Mouse (Mus musculus) midbrain, postnatal 0 days (tissue): ENCODE data around the gene Gal3st1. TPM values are rescaled to one million over a fixed set of nuclear protein-coding genes. Genes with fewer than 3 reads are reported as not detected.
A peak's percentile ranks its signal among the peaks of the same experiment; 100 is the strongest.

Experiments used
- ATAC-seq: fragments of 200-750 bp; cut with Nextera tagmentation; 2 replicates; pipeline ENCODE4 v1.8.0; 2017; ENCODE audit warnings: moderate number of reproducible peaks, mild to moderate bottlenecking, moderate TSS enrichment, moderate library complexity; ENCODE audit not compliant: low FRiP score
- DNase-seq: peaks from one replicate; pipeline ENCODE4 v3.0.0-alpha.2; 2015; ENCODE audit warnings: low spot score
- H3K27ac ChIP-seq: fragments of 300-500 bp; sonication (generic); 2 replicates; pipeline ENCODE4 v1.5.1; 2014; ENCODE audit warnings: low read depth, mild to moderate bottlenecking, low read length, mixed read lengths
- H3K27me3 ChIP-seq: fragments of 300-500 bp; sonication (generic); 2 replicates; pipeline ENCODE4 v1.6.1; 2014; ENCODE audit warnings: low read length, control low read depth, mixed read lengths; ENCODE audit not compliant: insufficient read depth
- H3K36me3 ChIP-seq: fragments of 300-500 bp; sonication (generic); 2 replicates; pipeline ENCODE4 v1.6.1; 2014; ENCODE audit warnings: low read length, control low read depth, mixed read lengths; ENCODE audit not compliant: insufficient read depth
- H3K4me1 ChIP-seq: fragments of 300-500 bp; sonication (generic); 2 replicates; pipeline ENCODE4 v1.6.1; 2014; ENCODE audit warnings: mild to moderate bottlenecking, control low read depth, antibody characterized with exemption, low read length, mixed read lengths; ENCODE audit not compliant: insufficient read depth
- H3K4me2 ChIP-seq: fragments of 300-500 bp; sonication (generic); 2 replicates; pipeline ENCODE4 v1.6.1; 2014; ENCODE audit warnings: low read depth, mild to moderate bottlenecking, low read length, mixed read lengths; ENCODE audit not compliant: poor library complexity, severe bottlenecking
- H3K4me3 ChIP-seq: fragments of 300-500 bp; sonication (generic); 2 replicates; pipeline ENCODE4 v1.5.1; 2014; ENCODE audit warnings: low read depth, mild to moderate bottlenecking, low read length, moderate library complexity
- H3K9ac ChIP-seq: fragments of 300-500 bp; sonication (generic); replicated peaks from 2 replicates; pipeline ENCODE4 v1.6.1; 2014; ENCODE audit warnings: mild to moderate bottlenecking, low read length, moderate library complexity, mixed read lengths; ENCODE audit not compliant: poor library complexity, severe bottlenecking
- H3K9me3 ChIP-seq: fragments of 300-500 bp; sonication (generic); 2 replicates; pipeline ENCODE4 v1.6.1; 2016; ENCODE audit warnings: low read length, control low read depth
- CTCF ChIP-seq: IDR thresholded peaks from 2 replicates; pipeline ENCODE4 v1.5.1; 2016; ENCODE audit warnings: antibody characterized with exemption, mild to moderate bottlenecking
- WGBS: fragments of 180-500 bp; shearing (Covaris S2); extraction: QIAGEN DNeasy Blood & Tissue Kit; methylation state at CpG from one replicate; pipeline ENCODE4 v1.1.7; 2014; 5-methylcytosine and 5-hydroxymethylcytosine counted together
- polyA plus RNA-seq: library from polyadenylated mRNA; unstranded; fragments of >200 nt; fragmentation: Nextera tagmentation; extraction: Ambion mirVana; gene quantifications from 2 replicates; pipeline ENCODE4 v1.2.1, GENCODE M21; 2015
- total RNA-seq: library from RNA; depleted of rRNA; stranded (reverse); fragments of >200 nt; gene quantifications from 2 replicates; pipeline ENCODE4 v1.2.3, GENCODE M21; 2014

The Gal3st1 gene
- total and polyA plus RNA-seq, 2 experiments from 2014 or later = 12.7 to 17.0 TPM

- Histone ChIP-seq H3K9ac (no peak overlapping the region), H3K27ac (no peak overlapping the region), H3K4me2 (no peak overlapping the region), H3K27me3 (no peaks in the 10 kb centered on the region), H3K9me3 (no peaks in the 10 kb centered on the region), H3K4me3 (no peak overlapping the region), H3K4me1 (no peaks in the 10 kb centered on the region), H3K36me3 (peaks cover 80% of the 10 kb centered on the region)
- TF ChIP-seq CTCF = no peak
- DNase-seq (no peak), ATAC-seq (no peak)
- 67% methylated on average over 3 of the region's 3 CpGs for WGBS
Observed at GRCm38 (mm10) chr11:3974311-3974710, 9.1 kb upstream of the Gal3st1 start.

- DNase-seq (no peak), ATAC-seq (no peak)
- Histone ChIP-seq H3K9ac (no peak within 1 kb of the TSS), H3K27ac (no peak within 1 kb of the TSS), H3K27me3 (no peaks in the 10 kb centered on the region), H3K9me3 (no peaks in the 10 kb centered on the region), H3K36me3 (peaks cover 74% of the 10 kb centered on the region), H3K4me1 (no peaks in the 10 kb centered on the region), H3K4me3 (no peak within 1 kb of the TSS), H3K4me2 (no peak within 1 kb of the TSS)
- 93% methylated on average over 6 of the region's 6 CpGs for WGBS
- TF ChIP-seq CTCF = no peak
Observed at GRCm38 (mm10) chr11:3976678-3977077, 6.8 kb upstream of the Gal3st1 start, which contains the start of gene 4930556J24Rik. 4930556J24Rik (minus strand) TSS chr11:3976778.

GRCm38 (mm10) chr11:3978421-3978820, 5.0 kb upstream of the Gal3st1 start:
- Histone ChIP-seq H3K9me3 (no peaks in the 10 kb centered on the region), H3K36me3 (peaks cover 58% of the 10 kb centered on the region), H3K4me2 (no peak overlapping the region), H3K27ac (no peak overlapping the region), H3K4me1 (no peaks in the 10 kb centered on the region), H3K4me3 (no peak overlapping the region), H3K9ac (no peak overlapping the region), H3K27me3 (no peaks in the 10 kb centered on the region)
- ATAC-seq (no peak), DNase-seq (no peak)
- TF ChIP-seq CTCF = no peak
- 92% methylated on average over 5 of the region's 5 CpGs for WGBS

- no peak for TF ChIP-seq CTCF
- Histone ChIP-seq H3K9me3 (no peaks in the 10 kb centered on the region), H3K4me3 (no peak overlapping the region), H3K9ac (no peak overlapping the region), H3K4me2 (no peak overlapping the region), H3K4me1 (no peaks in the 10 kb centered on the region), H3K27ac (no peak overlapping the region), H3K36me3 (peaks cover 34% of the 10 kb centered on the region), H3K27me3 (0 out of 2 replicates have a peak, but pooled peaks cover 3% of the 10 kb centered on the region)
- ATAC-seq (no peak), DNase-seq (no peak)
- 82% methylated on average over 6 of the region's 6 CpGs for WGBS
Observed at GRCm38 (mm10) chr11:3981536-3981935, 1.9 kb upstream of the Gal3st1 start.

GRCm38 (mm10) chr11:3982275-3983209, 894 bp upstream of the Gal3st1 start:
- Histone ChIP-seq H3K9ac (no peak overlapping the region), H3K4me3 (peak overlapping the region; percentile 43; the same call in 1 of the 2 replicates), H3K27ac (0 out of 2 replicates have a peak overlapping the region, but pooled peaks have one; percentile 47), H3K36me3 (peaks cover 24% of the 10 kb centered on the region), H3K9me3 (no peaks in the 10 kb centered on the region), H3K4me2 (peak overlapping the region; percentile 80), H3K4me1 (no peaks in the 10 kb centered on the region), H3K27me3 (0 out of 2 replicates have a peak, but pooled peaks cover 3% of the 10 kb centered on the region)
- no peak for TF ChIP-seq CTCF
- DNase-seq (no peak), ATAC-seq (no peak)
- 68% methylated on average over 7 of the region's 7 CpGs for WGBS
